Mouse (Mus musculus): Measurements from ENCODE around the gene Cyb5r3.

Gene Cyb5r3

GRCm38 (mm10) chr15:83169772-83170722 lies 2.3 kb downstream of the Cyb5r3 start:
- peak in 1 of 2 experiments; percentile 24 for DNase-seq (ENCODE audit: low spot score in 2 of 2)

- DNase-seq (ENCODE audit: low spot score in 2 of 2) = peak in 1 of 2 experiments; percentile 21
Observed at GRCm38 (mm10) chr15:83168875-83169771, 3.3 kb downstream of the Cyb5r3 start.

- peak in 1 of 2 experiments; percentile 18 for DNase-seq (ENCODE audit: low spot score in 2 of 2)
Observed at GRCm38 (mm10) chr15:83168311-83168710, 4.1 kb downstream of the Cyb5r3 start.

- peak in 1 of 2 experiments; percentile 17 for DNase-seq (ENCODE audit: low spot score in 2 of 2)
Observed at GRCm38 (mm10) chr15:83167550-83168065, 4.8 kb downstream of the Cyb5r3 start.

- no peak for DNase-seq (ENCODE audit: low spot score in 2 of 2)
Observed at GRCm38 (mm10) chr15:83167126-83167525, 5.3 kb downstream of the Cyb5r3 start.

- peak; percentile 56 to 61 for DNase-seq (ENCODE audit: low spot score in 2 of 2)
Observed at GRCm38 (mm10) chr15:83166642-83167041, 5.8 kb downstream of the Cyb5r3 start.

GRCm38 (mm10) chr15:83165526-83166315 lies 6.7 kb downstream of the Cyb5r3 start:
- DNase-seq (ENCODE audit: low spot score in 2 of 2) = peak in 1 of 2 experiments; percentile 17

GRCm38 (mm10) chr15:83164971-83165471 lies 7.4 kb downstream of the Cyb5r3 start:
- peak in 1 of 2 experiments; percentile 22 for DNase-seq (ENCODE audit: low spot score in 2 of 2)

GRCm38 (mm10) chr15:83162818-83163485 lies 9.4 kb downstream of the Cyb5r3 start:
- DNase-seq (ENCODE audit: low spot score in 2 of 2) = no peak

GRCm38 (mm10) chr15:83162001-83162400 lies 10.4 kb downstream of the Cyb5r3 start:
- no peak for DNase-seq (ENCODE audit: low spot score in 2 of 2)

GRCm38 (mm10) chr15:83161062-83161748 lies 11.2 kb downstream of the Cyb5r3 start:
- DNase-seq (ENCODE audit: low spot score in 2 of 2) = no peak

GRCm38 (mm10) chr15:83160561-83160960 lies 11.8 kb downstream of the Cyb5r3 start:
- no peak for DNase-seq (ENCODE audit: low spot score in 2 of 2)

- DNase-seq (ENCODE audit: low spot score in 2 of 2) = peak in 1 of 2 experiments; percentile 20
Observed at GRCm38 (mm10) chr15:83159823-83160222, 12.6 kb downstream of the Cyb5r3 start.

- peak in 1 of 2 experiments; percentile 33 for DNase-seq (ENCODE audit: low spot score in 2 of 2)
Observed at GRCm38 (mm10) chr15:83158587-83159160, 13.7 kb downstream of the Cyb5r3 start.

GRCm38 (mm10) chr15:83157667-83158064 lies 14.7 kb downstream of the Cyb5r3 start:
- DNase-seq (ENCODE audit: low spot score in 2 of 2) = no peak

- no peak for DNase-seq (ENCODE audit: low spot score in 2 of 2)
Observed at GRCm38 (mm10) chr15:83156929-83157666, 15.3 kb downstream of the Cyb5r3 start.

GRCm38 (mm10) chr15:83155672-83156419 lies 16.5 kb downstream of the Cyb5r3 start:
- no peak for DNase-seq (ENCODE audit: low spot score in 2 of 2)

GRCm38 (mm10) chr15:83154309-83154708 lies 18.1 kb downstream of the Cyb5r3 start:
- no peak for DNase-seq (ENCODE audit: low spot score in 2 of 2)
